Mouse (Mus musculus) inflammation-experienced regulatory T-cells, adult 16 weeks (primary cell): ENCODE measurements around the gene Gm20878. TPM values are rescaled to one million over a fixed set of nuclear protein-coding genes. Genes with fewer than 3 reads are reported as not detected.

Source experiments
- polyA plus RNA-seq: library from polyadenylated mRNA; unstranded; fragments of 100-300 nt; shearing (Covaris generic); gene quantifications from one replicate; pipeline ENCODE4 v1.2.1, GENCODE M21; 2017

Gm20878 gene
- 2.4 TPM for polyA plus RNA-seq

DNA sequence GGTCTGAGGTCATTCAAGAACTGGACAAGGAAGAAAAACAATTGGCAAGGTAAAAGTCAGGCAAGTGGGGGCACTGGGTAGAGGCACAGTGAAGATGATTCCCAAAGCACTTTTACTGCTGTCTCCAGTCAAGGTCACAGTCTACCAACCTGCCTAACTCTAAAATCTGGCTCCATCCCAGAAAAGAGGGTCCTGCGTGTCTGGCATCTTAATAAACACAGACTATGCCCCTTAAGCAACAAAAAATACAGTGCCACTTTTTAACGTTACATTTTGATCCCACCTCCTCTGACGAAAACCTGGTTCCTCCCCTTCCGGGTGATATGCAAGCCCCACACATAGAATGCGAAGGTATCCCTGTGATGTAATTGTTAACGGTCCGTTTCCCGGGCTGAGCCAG, at the start of gene Gm20878:
Gene Gm20878, plus strand, starts transcription at position 301 of the 400 bp plus-strand sequence.

GRCm38 (mm10) chr4:41903310-41903709, 38.1 kb upstream of the Gm20878 start, which contains the start of gene Gm21541:
TSS of gene Gm21541 (plus strand) at chr4:41903610.

DNA sequence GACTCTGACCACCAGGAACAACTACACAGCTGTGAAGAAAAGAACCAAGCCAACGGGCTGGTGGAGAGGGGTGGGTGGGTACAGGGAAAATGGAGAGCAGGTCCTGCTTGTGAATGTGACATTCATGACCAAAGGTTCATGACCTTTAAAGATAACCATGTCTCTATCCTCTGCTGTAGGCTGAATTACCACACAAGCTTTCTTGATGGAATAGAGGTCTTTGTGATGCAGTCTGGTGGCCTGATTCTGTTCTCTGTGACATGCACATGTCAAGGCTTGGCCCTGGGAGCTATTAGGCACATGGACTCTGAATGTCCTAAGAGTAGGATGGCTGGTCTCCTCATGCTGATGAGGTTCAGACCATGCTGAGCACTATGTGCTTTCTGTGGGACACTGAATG, 24.4 kb downstream of the Gm20878 start, which contains the start of gene Fam205a4:
Gene Fam205a4, plus strand, starts transcription at position 301 of the 400 bp plus-strand sequence.

Other genes with a start within 250 kb of the Gm20878 start
- not detected for gene Cntfr, start 244.5 kb upstream of the Gm20878 start, polyA plus RNA-seq
- gene Il11ra1, start 241.6 kb upstream of the Gm20878 start, polyA plus RNA-seq, result 12.2 TPM
- 41.2 TPM for gene Rpp25l, start 228.0 kb upstream of the Gm20878 start, polyA plus RNA-seq
- gene Dctn3, start 218.4 kb upstream of the Gm20878 start, polyA plus RNA-seq, result 130 TPM
- gene Arid3c, start 210.4 kb upstream of the Gm20878 start, polyA plus RNA-seq, result not detected
- 80.5 TPM for gene Galt, start 186.3 kb upstream of the Gm20878 start, polyA plus RNA-seq
- 52.5 TPM for gene Sigmar1, start 185.4 kb upstream of the Gm20878 start, polyA plus RNA-seq
- 6.8 TPM for gene Ccl27a, start 167.3 kb upstream of the Gm20878 start, polyA plus RNA-seq
- not detected for gene Gm21541, start 38.0 kb upstream of the Gm20878 start, polyA plus RNA-seq
- 0.10 TPM for gene Fam205a4, start 24.5 kb downstream of the Gm20878 start, polyA plus RNA-seq
- gene Gm21093, start 93.2 kb downstream of the Gm20878 start, polyA plus RNA-seq, result not detected
- gene Gm3893, start 149.6 kb downstream of the Gm20878 start, polyA plus RNA-seq, result not detected
- gene Gm13304, start 173.2 kb downstream of the Gm20878 start, polyA plus RNA-seq, result not detected
- not detected for gene Gm13306, start 211.9 kb downstream of the Gm20878 start, polyA plus RNA-seq
- not detected for gene Gm13305, start 227.0 kb downstream of the Gm20878 start, polyA plus RNA-seq